In the genomic region with DNA sequence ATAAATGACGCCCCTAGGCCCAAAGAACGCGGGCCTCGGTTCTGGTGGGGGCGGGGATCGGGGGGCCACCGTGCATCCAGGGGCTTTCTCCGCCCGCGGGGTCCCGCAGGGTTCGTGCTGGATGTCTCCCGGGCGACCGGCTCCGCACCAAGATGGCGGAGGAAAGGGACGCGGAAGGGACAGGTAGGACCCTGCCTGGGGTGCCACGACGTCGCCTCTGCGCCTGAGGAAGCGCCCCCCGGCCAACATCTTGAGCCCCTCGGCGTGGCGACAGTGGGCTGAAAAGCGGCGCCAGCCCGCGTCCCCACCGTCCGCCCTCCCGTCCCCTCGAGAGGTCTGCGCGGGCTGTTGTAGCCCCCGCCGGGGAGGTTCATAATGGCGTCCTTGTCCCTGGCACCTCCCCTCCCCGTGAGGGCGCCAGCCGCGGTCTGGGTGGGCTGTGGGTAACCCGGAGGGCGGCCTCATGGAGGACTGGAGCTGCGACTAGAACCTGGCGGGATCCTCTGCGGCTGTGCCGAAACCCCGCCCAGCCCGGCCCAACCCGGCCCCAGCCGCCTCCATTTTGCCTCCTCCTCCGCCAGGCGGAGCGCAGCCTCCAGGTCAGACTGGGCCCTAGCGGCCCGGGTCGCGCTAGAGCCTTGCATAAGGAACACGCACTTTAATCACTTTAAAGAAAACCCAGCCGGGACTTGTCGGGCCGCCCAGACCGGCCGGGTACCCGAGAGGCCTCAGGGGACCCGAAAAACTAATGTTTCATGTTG, we compare ENCODE assay signal across 8 mouse cellular contexts. TPM values are rescaled to one million over a fixed set of nuclear protein-coding genes. Genes with fewer than 3 reads are reported as not detected.
A peak's percentile ranks its signal among the peaks of the same experiment; 100 is the strongest.
DNase-seq lines count a peak whose midpoint lies in the region; ATAC-seq lines count a peak whose summit lies in the region.

A gene (plus strand): TSS at position 135 of the 761 bp plus-strand sequence.

- peak within 1 kb of the TSS; percentile 100 for H3K27ac ChIP-seq in hindbrain, embryonic 13.5 days

- under 1% methylated on average over 69 of the region's 70 CpGs for WGBS in hindbrain, embryonic 13.5 days

- peak; percentile 97 for ATAC-seq in hindbrain, embryonic 13.5 days (ENCODE audit: low FRiP score)

- H3K36me3 ChIP-seq in hindbrain, embryonic 13.5 days: no peaks in the 10 kb centered on the region

- peak; percentile 98 for DNase-seq in NIH3T3 (ENCODE audit: low read depth)
- DNase-seq in cerebellum, postnatal 10 days: peak; percentile 95 to 97
- peak; percentile 81 to 85 for DNase-seq in frontal cortex, postnatal 10 days (ENCODE audit: low spot score in 2 of 2)
- peak; percentile 69 to 85 for DNase-seq in layer of hippocampus, postnatal 25 days (ENCODE audit: extremely low spot score in 1 of 2, low spot score in 1 of 2)
- peak; percentile 92 for DNase-seq in lung, postnatal 25 days (ENCODE audit: low spot score)
- DNase-seq in retina, embryonic 14.5 days (ENCODE audit: low spot score): peak; percentile 90
- DNase-seq in thymus, postnatal 4 days: peak; percentile 92

- H3K4me2 ChIP-seq in hindbrain, embryonic 13.5 days: peak within 1 kb of the TSS; percentile 65

- H3K4me3 ChIP-seq in hindbrain, embryonic 13.5 days: peak within 1 kb of the TSS; percentile 68

- H3K9me3 ChIP-seq in hindbrain, embryonic 13.5 days: no peaks in the 10 kb centered on the region

- no peaks in the 10 kb centered on the region for H3K4me1 ChIP-seq in hindbrain, embryonic 13.5 days (replicated peaks)

- no peaks in the 10 kb centered on the region for H3K27me3 ChIP-seq in hindbrain, embryonic 13.5 days

- peak within 1 kb of the TSS; percentile 95 for H3K9ac ChIP-seq in hindbrain, embryonic 13.5 days

RNA-seq across cellular contexts. Expression of the gene that starts here (rescaled TPM):
- polyA plus RNA-seq in hindbrain, embryonic 13.5 days (2015; fragmentation: Nextera tagmentation; extraction: Ambion mirVana): 9.7 and 12.6 TPM in 2 replicates
- 10 to 100 TPM in 1 of 2 experiments, 1 to 10 TPM in 1; 8.1 to 10.1 TPM for total RNA-seq in layer of hippocampus, postnatal 25 days (2021)

Comparison
In these comparisons a context has a peak if more than half of its experiments do, and no peak if none do; other contexts are left out.
1. Peak in every context shown above with its lines: DNase-seq, ATAC-seq, H3K4me3 ChIP-seq and H3K27ac ChIP-seq.